In genomic region chr9:21219820-21220219, GRCm38 (mm10) we compare ENCODE assay signal across 13 mouse cellular contexts. TPM values are rescaled to one million over a fixed set of nuclear protein-coding genes. Genes with fewer than 3 reads are reported as not detected.
DNase-seq lines count a peak whose midpoint lies in the region; ATAC-seq and TF ChIP-seq lines count a peak whose summit lies in the region.
"Had no signal": no experiment of that assay in that cellular context is flagged by ENCODE, and none has a peak within 500 bp of the region (broad histone marks: within the 10 kb centered on the region; RNA-seq: fewer than 3 reads in every experiment).

No protein-coding gene starts in this region.

- no peaks in the 10 kb centered on the region for H3K9me3 ChIP-seq in liver, postnatal 0 days (ENCODE audit: low read length)
- H3K9me3 ChIP-seq in liver, embryonic 12.5 days (replicated peaks): no peaks in the 10 kb centered on the region
- no peaks in the 10 kb centered on the region for H3K9me3 ChIP-seq in midbrain, embryonic 15.5 days
- H3K9me3 ChIP-seq: embryonic facial prominence, embryonic 13.5 days; forebrain, embryonic 13.5 days had no signal

- peaks cover 9% of the 10 kb centered on the region for H3K4me1 ChIP-seq in liver, postnatal 0 days (ENCODE audit: insufficient read depth)
- peaks cover 23% of the 10 kb centered on the region for H3K4me1 ChIP-seq in liver, embryonic 12.5 days
- peaks cover 12% of the 10 kb centered on the region for H3K4me1 ChIP-seq in midbrain, embryonic 15.5 days

- no peak for ATAC-seq in liver, postnatal 0 days
- no peak for ATAC-seq in liver, embryonic 12.5 days
- ATAC-seq in midbrain, embryonic 15.5 days (replicated peaks): no peak

- no peaks in the 10 kb centered on the region for H3K36me3 ChIP-seq in liver, postnatal 0 days (replicated peaks; ENCODE audit: insufficient read depth, low read length)
- H3K36me3 ChIP-seq in liver, embryonic 12.5 days: no peaks in the 10 kb centered on the region
- H3K36me3 ChIP-seq in midbrain, embryonic 15.5 days (replicated peaks): no peaks in the 10 kb centered on the region
- H3K36me3 ChIP-seq: embryonic facial prominence, embryonic 13.5 days; heart, embryonic 12.5 days; liver, embryonic 15.5 days had no signal

- no peak overlapping the region for H3K4me3 ChIP-seq in liver, postnatal 0 days (ENCODE audit: low read depth, low read length)
- no peak overlapping the region for H3K4me3 ChIP-seq in liver, embryonic 12.5 days
- no peak overlapping the region for H3K4me3 ChIP-seq in midbrain, embryonic 15.5 days

- no peak for TF ChIP-seq EP300 in liver, postnatal 0 days (IDR thresholded peaks at IDR 0.05; ENCODE audit: low read depth)

- H3K27me3 ChIP-seq in liver, postnatal 0 days (ENCODE audit: insufficient read depth, low read length): no peaks in the 10 kb centered on the region
- H3K27me3 ChIP-seq in liver, embryonic 12.5 days (replicated peaks): peaks cover 17% of the 10 kb centered on the region
- H3K27me3 ChIP-seq in midbrain, embryonic 15.5 days (replicated peaks): no peaks in the 10 kb centered on the region
- H3K27me3 ChIP-seq: liver, embryonic 15.5 days had no signal

- H3K4me2 ChIP-seq in liver, postnatal 0 days (ENCODE audit: low read depth, low read length): no peak overlapping the region
- no peak overlapping the region for H3K4me2 ChIP-seq in liver, embryonic 12.5 days
- no peak overlapping the region for H3K4me2 ChIP-seq in midbrain, embryonic 15.5 days

- TF ChIP-seq CTCF in liver, postnatal 0 days (IDR thresholded peaks at IDR 0.05; ENCODE audit: low read depth): peak; percentile 17; the same call in 1 of the 2 replicates

- peak; percentile 30 for DNase-seq in adrenal gland, postnatal 14 days
- DNase-seq in adrenal gland, postnatal 36 days: no peak
- no peak for DNase-seq in liver, postnatal 0 days
- peak; percentile 58 for DNase-seq in 416B (ENCODE audit: low read depth)
- DNase-seq in T-cell, adult 2 months (ENCODE audit: low spot score): peak; percentile 34
- no peak for DNase-seq in embryo, embryonic 10 days (ENCODE audit: low spot score)

- H3K27ac ChIP-seq in liver, postnatal 0 days (ENCODE audit: low read depth): no peak overlapping the region
- H3K27ac ChIP-seq in liver, embryonic 12.5 days: no peak overlapping the region
- no peak overlapping the region for H3K27ac ChIP-seq in midbrain, embryonic 15.5 days
- H3K27ac ChIP-seq: embryonic facial prominence, embryonic 13.5 days; forebrain, embryonic 13.5 days; hindbrain, embryonic 14.5 days; liver, embryonic 15.5 days had no signal

- H3K9ac ChIP-seq in liver, postnatal 0 days (replicated peaks): no peak overlapping the region
- H3K9ac ChIP-seq in liver, embryonic 12.5 days: no peak overlapping the region
- H3K9ac ChIP-seq in midbrain, embryonic 15.5 days: no peak overlapping the region
- H3K9ac ChIP-seq: embryonic facial prominence, embryonic 13.5 days; forebrain, embryonic 13.5 days; heart, embryonic 12.5 days; hindbrain, embryonic 14.5 days; liver, embryonic 15.5 days had no signal

- WGBS in liver, postnatal 0 days (ENCODE audit: insufficient replicate concordance): 43% methylated on average over 3 of the region's 3 CpGs
- 49% methylated on average over 3 of the region's 3 CpGs for WGBS in liver, embryonic 12.5 days (ENCODE audit: insufficient replicate concordance)
- WGBS in midbrain, embryonic 15.5 days: 64% methylated on average over 3 of the region's 3 CpGs

RNA-seq across cellular contexts. Expression of gene Keap1, which starts 19.3 kb away (rescaled TPM):
- 42.0 and 42.4 TPM in 2 replicates for total RNA-seq in adrenal gland, postnatal 14 days (2021)
- 10 to 100 TPM; 45.8 to 46.0 TPM for total RNA-seq in adrenal gland, postnatal 36 days (2021)
- polyA plus RNA-seq in liver, postnatal 0 days (2015; fragmentation: Nextera tagmentation; extraction: Ambion mirVana): 22.9 and 26.5 TPM in 2 replicates
- polyA plus RNA-seq in liver, embryonic 12.5 days (2016; fragmentation: Nextera tagmentation; extraction: Ambion mirVana): 39.8 and 41.6 TPM in 2 replicates
- polyA plus RNA-seq in midbrain, embryonic 15.5 days (2015; fragmentation: Nextera tagmentation; extraction: Ambion mirVana): 75.4 and 78.7 TPM in 2 replicates

RNA-seq across cellular contexts. Expression of gene S1pr5, which starts 28.4 kb away (rescaled TPM):
- total RNA-seq in adrenal gland, postnatal 14 days (2021): 1.8 and 2.3 TPM in 2 replicates
- total RNA-seq in adrenal gland, postnatal 36 days (2021): under 1 TPM in 1 of 2 experiments, not detected in 1; 0.99 TPM
- 0.08 and 0.17 TPM in 2 replicates for polyA plus RNA-seq in liver, postnatal 0 days (2015; fragmentation: Nextera tagmentation; extraction: Ambion mirVana)
- 0.10 and 0.12 TPM in 2 replicates for polyA plus RNA-seq in liver, embryonic 12.5 days (2016; fragmentation: Nextera tagmentation; extraction: Ambion mirVana)
- 2.8 and 4.2 TPM in 2 replicates for polyA plus RNA-seq in midbrain, embryonic 15.5 days (2015; fragmentation: Nextera tagmentation; extraction: Ambion mirVana)

RNA-seq across cellular contexts. Expression of gene Atg4d, which starts 45.3 kb away (rescaled TPM):
- 45.9 and 46.9 TPM in 2 replicates for total RNA-seq in adrenal gland, postnatal 14 days (2021)
- 10 to 100 TPM; 39.1 to 39.5 TPM for total RNA-seq in adrenal gland, postnatal 36 days (2021)
- polyA plus RNA-seq in liver, postnatal 0 days (2015; fragmentation: Nextera tagmentation; extraction: Ambion mirVana): 49.3 and 51.2 TPM in 2 replicates
- polyA plus RNA-seq in liver, embryonic 12.5 days (2016; fragmentation: Nextera tagmentation; extraction: Ambion mirVana): 85.7 and 85.9 TPM in 2 replicates
- polyA plus RNA-seq in midbrain, embryonic 15.5 days (2015; fragmentation: Nextera tagmentation; extraction: Ambion mirVana): 54.7 and 55.7 TPM in 2 replicates

RNA-seq across cellular contexts. Expression of gene Pde4a, which starts 54.3 kb away (rescaled TPM):
- total RNA-seq in adrenal gland, postnatal 14 days (2021): 22.4 and 22.9 TPM in 2 replicates
- 10 to 100 TPM in 1 of 2 experiments, 1 to 10 TPM in 1; 8.6 to 10.6 TPM for total RNA-seq in adrenal gland, postnatal 36 days (2021)
- polyA plus RNA-seq in liver, postnatal 0 days (2015; fragmentation: Nextera tagmentation; extraction: Ambion mirVana): 1.4 and 1.5 TPM in 2 replicates
- polyA plus RNA-seq in liver, embryonic 12.5 days (2016; fragmentation: Nextera tagmentation; extraction: Ambion mirVana): 2.6 and 2.9 TPM in 2 replicates
- polyA plus RNA-seq in midbrain, embryonic 15.5 days (2015; fragmentation: Nextera tagmentation; extraction: Ambion mirVana): 42.7 and 44.5 TPM in 2 replicates

Comparison
In these comparisons a context has a peak if more than half of its experiments do, and no peak if none do; other contexts are left out.
1. DNase-seq: peak in adrenal gland, postnatal 14 days (single experiment), 416B (single experiment) and T-cell, adult 2 months (single experiment); none in adrenal gland, postnatal 36 days (0 of 2), liver, postnatal 0 days (single experiment) and embryo, embryonic 10 days (single experiment).